Mouse (Mus musculus): ENCODE data around the gene Dock1. TPM values are rescaled to one million over a fixed set of nuclear protein-coding genes. Genes with fewer than 3 reads are reported as not detected.
A peak's percentile ranks its signal among the peaks of the same experiment; 100 is the strongest.

Dock1 gene
- total RNA-seq, 2 experiments from 2014 or later, result 86.5 to 107 TPM

DNA sequence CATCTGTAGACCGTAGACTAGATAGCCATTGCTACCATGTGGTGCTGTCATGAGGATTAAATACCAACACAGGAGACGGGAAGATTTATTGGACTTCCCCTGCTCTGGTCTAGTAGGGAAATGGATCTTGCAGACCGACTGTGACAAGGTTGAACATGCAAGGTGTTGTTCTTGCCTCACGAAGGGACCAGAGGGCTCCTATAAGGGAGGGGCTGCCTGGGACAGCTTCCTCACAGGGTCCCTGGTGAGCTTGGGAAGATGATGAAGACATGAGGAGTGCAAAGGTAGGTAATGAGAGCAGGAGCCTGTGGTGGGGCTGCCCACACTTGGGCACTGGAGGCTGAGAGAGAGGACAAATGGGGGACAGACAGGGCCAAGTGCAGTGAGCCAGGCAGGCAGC lies 25.0 kb downstream of the Dock1 start:
- DNase-seq, result no peak

DNA sequence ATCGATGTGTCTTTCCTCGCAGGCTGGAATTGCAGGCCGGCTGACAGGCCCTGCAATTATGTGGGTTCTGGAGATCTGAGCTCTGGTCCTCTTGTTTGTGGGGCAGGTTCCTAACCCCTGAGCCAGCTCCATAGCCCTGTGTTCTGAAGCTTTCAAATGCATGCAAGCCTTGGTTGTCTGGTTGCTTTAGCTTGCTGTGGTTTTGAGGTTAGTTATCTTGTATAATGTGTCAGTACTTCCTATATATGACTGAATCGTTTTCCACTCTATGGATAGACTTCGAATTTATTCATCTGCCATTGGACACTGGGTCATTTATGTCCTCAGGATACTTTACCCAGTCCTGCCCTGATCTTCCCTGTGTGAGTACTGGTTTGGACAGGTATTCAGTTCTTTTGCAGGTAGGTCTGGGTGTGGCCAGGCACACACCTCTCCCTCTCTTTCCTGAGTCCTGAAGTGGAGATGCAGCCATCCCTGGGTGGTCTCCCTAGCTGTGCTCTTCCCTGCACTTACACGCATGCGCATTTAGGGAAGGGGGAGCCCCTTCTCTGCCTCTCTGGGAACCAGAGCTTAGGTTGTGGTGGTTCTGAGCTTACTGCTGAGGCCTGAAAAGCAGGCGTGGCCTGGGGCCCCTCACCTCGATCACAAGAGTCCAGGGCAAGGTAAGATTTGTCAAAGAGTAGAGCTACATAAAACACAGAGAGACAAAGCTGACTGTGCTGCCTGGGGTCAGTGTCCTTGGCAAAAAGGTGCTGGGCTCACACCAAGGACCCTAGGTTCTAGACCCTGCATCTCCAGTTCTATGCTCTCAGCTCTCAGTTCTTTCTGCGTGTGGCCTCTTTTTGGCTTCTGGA lies 25.9 kb downstream of the Dock1 start:
- DNase-seq, result no peak

DNA sequence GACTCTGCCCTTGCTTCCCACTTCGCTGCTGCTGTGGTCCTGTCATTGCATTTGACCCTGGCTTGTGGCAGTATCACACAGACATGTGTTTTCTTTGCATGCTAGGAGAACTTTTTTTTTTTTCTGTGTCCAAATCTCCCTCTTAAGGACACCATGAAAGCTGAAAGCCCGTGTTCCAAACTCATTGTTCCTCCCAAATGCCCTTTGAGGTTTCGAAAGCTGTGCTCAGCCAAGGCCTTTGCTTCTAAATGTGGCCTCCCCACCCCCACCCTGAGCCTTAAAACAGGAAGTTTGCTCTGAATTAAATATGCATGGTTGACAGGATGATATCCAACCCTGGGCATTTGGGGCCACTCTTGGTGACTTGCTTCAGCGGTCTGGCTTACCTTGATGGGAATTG lies 27.0 kb downstream of the Dock1 start:
- no peak for DNase-seq

DNA sequence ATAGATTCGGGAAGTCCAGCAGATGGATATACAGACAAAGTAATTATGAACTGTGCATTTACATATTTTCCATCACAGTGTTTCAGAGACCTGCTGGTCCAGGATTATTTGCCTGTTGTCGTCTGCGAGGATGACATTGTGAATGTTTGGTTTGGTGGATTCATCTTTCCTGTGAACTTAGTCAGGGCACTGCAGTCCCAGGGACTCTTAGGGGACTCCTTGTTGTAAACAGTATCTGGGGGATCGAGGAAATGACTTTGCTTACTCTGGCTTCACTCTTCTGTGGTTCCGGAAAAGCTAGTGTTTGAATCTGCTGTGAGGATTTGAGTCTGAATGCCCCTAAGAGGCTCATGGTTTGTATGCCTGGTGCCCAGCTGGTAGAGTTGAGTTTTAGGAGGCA lies 27.8 kb downstream of the Dock1 start:
- no peak for DNase-seq

DNA sequence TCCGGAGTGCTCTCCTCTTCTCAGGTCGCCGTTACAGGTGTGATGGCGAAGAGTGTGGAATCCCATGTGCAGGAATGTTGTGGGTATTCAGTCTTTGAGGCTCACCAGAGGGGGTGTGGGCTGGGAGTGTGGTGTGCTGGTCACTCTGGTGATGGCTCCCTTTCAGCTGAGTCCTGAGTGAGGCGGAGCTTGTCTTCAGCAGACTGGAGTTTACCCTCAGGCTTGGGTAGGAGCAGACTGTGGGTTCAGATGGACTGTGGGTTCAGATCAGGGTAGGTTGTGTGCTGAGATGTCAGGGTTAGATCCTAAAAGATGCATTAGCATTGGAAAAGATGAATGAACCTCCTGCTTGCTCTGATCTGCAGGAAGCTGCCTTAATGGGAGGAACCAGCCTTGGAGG lies 29.5 kb downstream of the Dock1 start:
- DNase-seq, result no peak

DNA sequence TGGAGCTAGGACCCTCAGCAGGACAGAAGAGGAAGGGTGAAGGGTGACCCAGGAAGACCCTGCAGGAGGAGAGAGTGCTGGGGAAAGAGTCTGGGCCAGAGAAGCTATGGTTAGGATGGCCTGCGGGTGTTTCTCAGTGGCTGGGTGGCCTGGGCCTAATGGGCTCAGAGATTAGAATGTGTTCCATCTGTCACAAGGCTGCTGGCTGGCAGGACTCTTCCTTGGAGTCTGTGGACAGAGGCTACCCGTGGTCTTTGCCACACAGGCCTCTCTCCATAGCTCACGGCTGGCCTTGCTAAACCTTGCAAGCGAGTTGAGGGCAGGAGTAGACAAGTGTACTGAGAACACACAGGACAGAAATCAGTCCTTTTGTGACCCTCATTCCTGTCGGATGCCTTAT lies 32.0 kb downstream of the Dock1 start:
- no peak for DNase-seq

DNA sequence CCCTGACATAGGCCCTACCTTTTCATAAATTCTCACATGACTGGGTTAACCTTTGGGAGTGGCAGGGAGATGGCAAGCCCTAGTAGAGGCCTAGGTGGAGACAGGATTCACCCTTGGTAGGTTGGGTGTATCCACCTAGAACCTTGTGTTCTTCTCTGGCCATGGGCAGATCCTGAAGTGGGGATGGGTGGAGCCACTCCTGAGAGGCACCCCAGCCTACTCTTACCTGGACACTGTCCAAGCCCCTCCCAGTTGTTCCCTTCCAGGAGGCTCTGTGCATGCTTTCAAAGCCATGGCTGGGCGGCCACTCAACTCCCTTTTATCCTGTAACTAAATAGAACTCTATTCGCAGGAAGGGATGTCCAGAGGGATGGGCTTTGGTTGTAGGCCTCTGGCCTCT lies 33.2 kb downstream of the Dock1 start:
- peak; percentile 70 for DNase-seq

DNA sequence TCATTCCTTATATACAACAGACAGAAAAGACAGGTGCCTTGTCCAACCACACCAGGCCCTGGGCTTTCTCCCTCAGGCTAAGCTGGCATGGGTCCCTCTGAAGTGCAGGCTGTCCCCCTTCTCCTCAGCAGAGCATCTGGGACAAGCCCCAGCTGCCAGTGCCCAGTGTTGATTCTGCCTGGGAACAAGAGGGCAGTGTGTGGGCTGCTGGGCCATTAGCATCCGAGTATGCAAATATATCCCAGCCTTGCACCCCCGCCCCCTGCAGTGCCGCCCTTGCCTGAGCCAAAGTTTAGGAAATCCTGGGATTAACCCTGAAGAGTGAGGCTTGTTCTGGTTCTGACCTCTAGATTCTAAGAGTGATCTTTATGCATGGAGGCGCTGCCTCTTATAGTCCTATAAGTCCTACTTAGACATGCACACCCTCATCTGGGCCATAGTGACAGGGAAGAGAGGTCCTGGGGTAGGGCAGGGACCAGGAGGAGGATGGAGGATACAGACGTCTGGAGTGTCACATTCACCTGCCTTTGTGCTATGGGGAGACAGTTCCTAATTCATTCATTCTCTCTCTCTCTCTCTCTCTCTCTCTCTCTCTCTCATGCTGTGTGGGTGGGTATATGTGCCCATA lies 38.9 kb downstream of the Dock1 start:
- DNase-seq, result peak; percentile 25

DNA sequence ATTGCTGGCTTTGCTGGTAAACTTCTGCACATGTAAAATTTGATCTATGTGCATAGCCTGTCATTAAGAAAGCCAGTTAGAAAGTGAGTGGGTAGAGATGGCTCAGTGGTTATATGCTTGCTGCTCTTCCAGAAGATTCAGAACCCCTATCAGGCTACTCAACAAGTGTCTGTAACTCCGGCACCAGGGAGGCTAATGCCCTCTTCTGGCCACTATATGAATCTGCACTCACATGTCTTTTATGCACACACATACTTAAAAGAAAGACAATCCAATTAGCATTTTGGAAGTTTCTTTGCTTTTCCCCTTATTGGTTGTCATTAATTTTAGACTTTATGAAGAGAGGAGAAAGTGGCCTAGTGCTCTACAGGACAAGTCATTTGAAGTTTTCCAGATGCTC lies 41.1 kb downstream of the Dock1 start:
- DNase-seq, result no peak

DNA sequence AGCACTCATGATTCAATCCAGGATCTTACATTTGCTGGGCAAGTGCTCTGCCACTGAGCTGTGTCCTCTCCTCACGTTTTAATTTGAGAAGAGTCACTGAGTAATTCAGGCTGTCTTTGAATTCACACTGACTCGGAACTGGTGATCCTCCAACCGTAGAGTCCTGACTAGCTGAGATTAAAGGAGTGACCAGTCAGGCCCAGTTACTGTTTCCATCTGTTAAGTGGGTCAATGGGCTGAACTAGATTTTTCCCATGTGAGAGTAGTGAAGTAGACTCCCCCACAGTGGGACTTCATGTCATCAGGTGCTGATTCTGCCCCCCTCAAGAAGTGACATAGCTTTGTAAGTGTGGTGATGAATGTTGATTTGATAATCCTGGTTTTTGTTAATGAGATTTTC lies 49.0 kb downstream of the Dock1 start:
- no peak for DNase-seq

DNA sequence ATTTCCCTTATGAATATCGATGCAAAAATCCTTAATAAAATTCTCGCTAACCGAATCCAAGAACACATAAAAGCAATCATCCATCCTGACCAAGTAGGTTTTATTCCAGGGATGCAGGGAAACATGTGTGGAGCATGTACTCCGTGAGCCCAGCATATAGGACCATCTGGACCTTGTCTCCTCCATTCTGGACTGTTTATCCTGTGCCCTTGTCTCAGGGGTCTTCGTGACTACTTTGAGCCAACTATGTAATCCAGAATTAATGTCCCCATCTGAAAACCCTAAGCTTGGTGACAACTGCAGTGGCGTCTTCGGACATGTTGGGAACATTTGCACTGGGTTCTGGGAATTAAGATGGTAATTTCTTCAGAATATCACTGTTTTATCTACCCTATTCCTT lies 51.9 kb downstream of the Dock1 start:
- DNase-seq, result no peak

DNA sequence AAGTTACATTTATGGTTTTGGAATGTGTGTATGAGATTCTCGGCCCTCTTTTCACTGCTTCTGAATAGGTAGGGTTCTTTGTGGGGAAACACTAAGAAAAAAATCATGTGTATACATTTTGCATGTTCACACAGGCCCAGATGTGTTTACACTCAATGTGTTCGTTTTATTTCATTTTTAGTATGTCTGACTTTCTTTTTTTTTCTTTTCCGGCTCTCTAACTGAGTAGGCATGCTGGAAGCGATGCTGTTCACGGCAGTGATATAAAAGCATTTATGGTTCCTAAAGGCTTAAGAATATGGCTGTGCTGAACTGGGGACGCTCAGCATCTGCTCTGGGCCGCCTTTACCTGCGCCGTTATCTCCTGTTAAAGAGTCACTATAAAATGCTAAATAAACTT lies 52.5 kb downstream of the Dock1 start:
- no peak for DNase-seq

DNA sequence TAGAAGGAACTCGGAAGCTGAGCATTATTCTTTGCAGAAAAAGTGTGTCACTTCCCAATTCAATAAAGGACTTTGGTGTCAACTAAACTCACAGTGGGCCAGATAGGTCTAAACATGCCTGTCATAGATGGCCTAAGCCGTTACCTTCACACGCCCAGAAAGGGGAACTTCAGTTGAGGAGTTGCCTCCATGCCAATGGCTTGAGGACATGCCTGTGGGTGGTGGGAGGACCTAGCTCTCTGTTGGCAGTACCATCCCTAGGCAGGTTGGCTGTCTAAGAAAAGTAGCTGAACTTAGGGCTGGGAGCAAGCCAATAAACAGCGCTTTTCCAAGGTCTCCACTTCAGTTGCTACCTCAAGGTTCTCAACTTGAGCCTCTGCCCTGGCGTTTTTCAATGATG lies 53.1 kb downstream of the Dock1 start:
- DNase-seq, result peak; percentile 29

DNA sequence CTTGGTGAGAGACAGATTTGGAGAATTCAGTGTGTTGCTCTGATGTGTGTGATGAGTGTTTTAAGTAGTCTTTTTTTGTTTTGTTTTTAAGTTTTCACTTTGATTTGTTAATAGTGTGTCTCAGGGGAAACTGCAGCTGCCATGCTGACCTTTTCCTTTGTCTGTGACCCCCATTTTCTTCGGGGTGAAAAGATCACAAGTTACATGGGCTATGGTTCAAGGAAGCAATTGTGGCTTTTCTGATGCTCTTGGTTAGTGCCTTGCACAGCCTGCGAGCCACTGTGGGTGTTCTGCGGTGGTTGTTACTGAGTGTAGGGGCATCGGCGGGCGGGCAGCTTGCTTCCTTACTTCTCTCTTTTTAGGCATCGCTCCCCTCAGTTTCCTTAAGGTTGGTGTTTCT lies 54.4 kb downstream of the Dock1 start:
- DNase-seq, result no peak

DNA sequence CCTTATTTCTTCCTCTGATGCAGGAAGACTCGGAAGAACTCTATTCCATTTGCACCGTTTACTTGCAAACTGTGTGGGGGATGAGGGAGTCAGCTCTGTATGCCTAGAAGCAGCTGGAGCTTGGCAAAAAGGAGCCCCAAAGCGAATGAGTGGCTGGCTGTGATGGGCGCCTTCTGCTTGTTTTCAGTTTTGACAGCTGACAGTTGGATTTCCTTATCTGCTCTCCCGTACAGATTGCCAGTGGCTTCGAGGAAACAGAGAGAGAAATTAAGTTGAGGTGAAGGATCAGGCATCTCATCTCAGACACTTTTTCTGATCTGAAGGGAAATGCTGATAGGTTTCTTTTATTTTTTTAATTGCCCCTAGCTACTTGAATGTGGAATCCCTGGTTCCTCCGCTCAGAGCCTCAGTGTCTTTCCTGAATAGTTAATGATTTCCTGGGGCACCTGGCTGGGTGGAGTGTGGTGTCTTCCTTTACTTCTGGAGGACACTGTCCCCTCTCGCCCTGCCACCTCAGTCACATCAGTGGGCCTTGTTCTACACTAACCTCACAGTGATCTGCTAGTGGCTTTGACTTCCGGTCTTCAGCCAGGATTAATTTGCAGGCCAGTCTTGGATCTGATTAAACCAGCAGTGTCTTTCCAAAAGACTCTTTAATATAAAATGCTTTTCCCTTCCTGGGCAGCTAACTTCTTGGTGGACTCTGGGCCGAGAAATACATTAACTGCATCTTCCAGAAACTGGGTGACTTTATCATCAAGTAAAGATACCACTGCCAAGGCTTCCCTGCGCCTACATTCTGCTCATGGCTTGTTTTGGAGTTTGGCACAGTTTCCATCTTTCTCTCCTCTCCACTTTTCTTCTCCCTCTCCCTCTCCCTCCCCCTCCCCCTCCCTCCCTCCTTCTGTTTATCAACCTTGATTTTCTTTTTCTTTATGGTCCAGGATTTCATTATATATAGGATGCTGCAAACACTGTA lies 55.4 kb downstream of the Dock1 start:
- no peak for DNase-seq

DNA sequence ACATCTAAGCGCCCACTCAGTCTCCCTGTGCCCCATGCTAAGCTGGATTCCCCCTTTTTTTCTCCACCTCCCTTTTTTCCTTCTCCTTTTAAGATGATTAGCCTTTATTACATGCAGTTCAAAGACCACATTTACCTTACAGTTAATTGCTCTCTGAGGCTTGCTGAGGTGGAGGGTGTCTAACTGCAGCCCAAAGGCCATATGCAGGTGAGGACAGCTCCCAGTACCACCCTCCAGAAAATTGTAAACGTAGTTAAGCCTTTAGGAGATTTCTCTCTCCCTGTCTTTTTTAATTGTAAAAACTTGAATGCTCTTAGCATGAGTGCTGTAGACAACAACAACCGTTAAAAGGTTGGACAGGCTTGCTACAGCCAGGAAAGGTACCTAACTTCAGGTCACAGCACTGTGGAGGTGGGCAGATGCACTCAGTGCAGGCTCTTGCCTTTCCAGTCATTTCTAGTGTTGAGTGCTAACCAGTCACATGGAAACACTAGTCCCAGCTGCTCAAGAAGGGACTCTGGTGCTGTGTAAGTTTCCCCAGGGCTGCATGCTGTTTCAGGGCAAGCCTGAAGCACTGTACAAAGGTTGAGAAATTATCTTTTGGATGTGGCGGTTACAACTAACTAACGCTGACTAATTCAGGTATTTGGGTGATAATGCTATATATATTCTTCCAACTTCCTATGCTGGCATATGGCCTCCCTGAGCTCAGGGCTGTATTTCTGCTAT lies 56.2 kb downstream of the Dock1 start:
- DNase-seq, result no peak

DNA sequence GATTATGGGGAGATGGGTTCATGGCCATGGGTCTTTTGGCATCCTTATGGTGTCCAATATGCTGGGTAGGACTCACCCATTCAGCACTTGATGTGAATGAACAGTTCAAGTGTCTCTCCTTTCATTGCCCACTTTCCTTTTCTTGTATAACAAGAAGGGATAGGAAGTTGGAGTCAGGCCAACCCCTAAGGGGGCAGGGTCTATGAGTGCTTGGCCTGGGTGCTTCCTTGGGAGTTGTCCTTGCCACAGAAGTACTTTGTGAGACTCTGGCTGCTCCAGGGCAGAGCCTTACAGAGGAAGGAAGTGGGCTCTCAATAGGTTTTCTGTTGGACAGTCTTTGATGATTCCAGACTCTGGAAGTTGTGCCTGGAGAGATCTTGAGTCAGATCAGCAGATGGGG lies 58.9 kb downstream of the Dock1 start:
- DNase-seq, result no peak

DNA sequence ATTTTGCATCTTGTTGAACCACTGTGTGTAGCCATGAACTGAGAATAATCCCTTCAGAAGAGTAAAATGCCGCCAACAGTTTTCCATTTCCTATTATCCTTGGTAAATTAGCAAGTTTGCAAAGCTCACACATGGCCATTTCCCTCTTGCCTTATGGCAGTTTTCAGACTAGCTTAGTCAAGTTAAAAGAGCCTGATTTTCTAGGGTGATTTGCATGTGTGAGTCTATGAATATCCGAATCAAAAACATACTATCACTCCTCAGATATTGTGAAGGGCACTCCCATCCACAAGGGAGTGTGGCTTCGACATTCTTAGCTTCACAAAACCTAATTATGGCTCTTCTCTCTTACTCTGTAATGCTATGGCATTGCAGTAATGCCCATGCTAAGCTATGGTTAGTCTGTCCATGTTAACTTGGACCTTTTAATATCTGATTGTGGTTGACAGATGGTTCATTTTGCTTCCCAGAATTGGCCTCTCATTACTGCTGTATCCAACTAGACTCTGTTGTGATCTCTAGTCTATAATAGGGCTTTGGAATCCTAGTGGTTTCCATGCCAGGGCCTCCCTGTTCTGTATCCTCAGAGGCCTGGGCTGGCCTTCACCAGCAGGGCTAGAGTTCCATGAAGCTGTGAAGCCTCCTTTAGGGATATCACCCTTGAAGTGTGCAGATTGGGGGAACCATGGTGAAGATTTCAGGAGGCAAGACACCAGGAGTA lies 60.1 kb downstream of the Dock1 start:
- DNase-seq, result no peak

DNA sequence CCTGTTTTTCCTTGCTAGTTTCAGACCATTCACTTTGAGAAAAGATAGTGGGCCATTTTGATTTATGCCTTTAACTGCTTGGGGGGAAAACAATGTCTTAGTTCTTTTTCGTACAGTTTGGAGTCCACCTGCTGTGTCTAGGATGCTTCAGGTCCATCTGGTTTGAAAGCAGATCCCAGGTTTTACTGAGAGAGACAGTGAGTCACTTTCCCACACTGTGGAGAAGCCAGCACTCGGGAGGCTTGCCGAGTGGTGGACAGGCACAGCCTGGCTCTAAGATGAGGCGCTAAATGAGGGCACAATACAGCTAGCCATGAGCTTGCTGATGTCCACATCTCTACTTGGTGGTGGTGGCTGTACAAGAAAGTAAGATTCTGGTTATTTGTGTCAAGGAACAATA lies 76.6 kb downstream of the Dock1 start:
- no peak for DNase-seq

DNA sequence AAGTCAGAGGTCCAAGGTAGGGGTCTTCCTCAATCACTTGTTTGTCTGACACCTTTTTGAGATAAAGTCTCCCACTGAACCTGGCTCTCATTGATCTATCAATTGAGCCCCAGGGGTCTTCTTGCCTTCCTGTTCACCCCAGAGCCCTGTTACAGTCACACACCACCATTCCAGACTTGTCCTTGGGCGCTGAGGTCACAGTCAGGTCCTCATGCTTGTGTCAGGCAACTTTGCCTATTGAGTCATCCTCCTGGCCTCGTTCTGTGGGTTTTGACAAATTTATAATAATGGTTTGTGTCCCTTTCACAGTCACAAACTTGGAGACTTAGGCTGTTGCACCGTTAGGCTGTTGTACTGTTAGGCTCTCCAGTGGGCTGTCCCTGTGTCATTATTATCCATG lies 77.9 kb downstream of the Dock1 start:
- DNase-seq, result peak; percentile 54

DNA sequence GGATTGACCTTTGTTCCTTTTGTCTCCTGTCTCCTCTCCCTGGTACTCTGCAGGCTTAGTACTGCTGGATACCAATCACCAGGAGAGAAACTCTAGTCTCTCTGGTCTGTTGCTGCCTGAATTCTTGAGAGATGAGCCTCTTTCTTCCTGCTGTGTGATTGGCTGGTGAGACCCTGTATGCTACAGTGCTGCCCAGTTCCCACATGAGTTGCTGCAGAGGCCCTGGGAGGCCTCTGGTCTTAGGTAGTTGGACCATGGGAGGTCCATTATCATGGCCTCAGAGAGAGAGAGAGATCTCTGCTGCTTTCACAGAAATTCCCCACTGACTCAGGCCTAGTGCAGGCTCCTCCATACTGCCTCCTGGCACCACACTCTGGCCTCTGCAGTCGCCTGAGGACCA lies 79.2 kb downstream of the Dock1 start:
- no peak for DNase-seq

DNA sequence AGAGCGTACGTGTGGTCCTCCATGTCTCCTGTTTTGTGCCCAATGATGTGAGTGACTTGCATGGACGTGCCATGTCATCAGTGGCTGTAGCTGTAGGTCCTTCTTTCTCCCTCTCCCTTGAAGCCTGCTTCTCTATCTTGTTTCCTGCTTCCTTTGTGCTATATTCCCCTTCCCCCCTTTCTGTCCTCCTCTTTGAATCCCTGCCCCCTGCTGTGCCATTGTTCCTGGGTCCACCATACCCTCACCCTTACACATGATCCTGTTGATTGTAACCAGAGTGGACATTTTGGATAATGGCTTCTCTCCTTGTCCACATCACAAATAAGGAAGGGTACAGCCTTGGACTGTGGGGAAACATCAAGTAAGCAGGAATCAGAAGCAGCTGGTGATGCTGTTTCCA lies 81.0 kb downstream of the Dock1 start:
- DNase-seq, result no peak
